Mouse (Mus musculus) neural tube, embryonic 12.5 days (tissue): ENCODE data around the gene Rtl6. TPM values are rescaled to one million over a fixed set of nuclear protein-coding genes. Genes with fewer than 3 reads are reported as not detected.

Experiments
- ATAC-seq: fragments of 200-750 bp; cut with Nextera tagmentation; 2 replicates; pipeline ENCODE4 v1.8.0; 2017; ENCODE audit warnings: low read depth, mild to moderate bottlenecking, moderate TSS enrichment, moderate library complexity; ENCODE audit not compliant: low FRiP score
- H3K27ac ChIP-seq: fragments of 300-500 bp; sonication (generic); 2 replicates; pipeline ENCODE4 v1.5.1; 2016
- H3K27me3 ChIP-seq: fragments of 300-500 bp; sonication (generic); replicated peaks from 2 replicates; pipeline ENCODE4 v1.6.1; 2016; ENCODE audit warnings: mild to moderate bottlenecking
- H3K36me3 ChIP-seq: fragments of 300-500 bp; sonication (generic); 2 replicates; pipeline ENCODE4 v1.6.1; 2016; ENCODE audit warnings: mild to moderate bottlenecking
- H3K4me1 ChIP-seq: fragments of 300-500 bp; sonication (generic); 2 replicates; pipeline ENCODE4 v1.6.1; 2016
- H3K4me2 ChIP-seq: fragments of 300-500 bp; sonication (generic); replicated peaks from 2 replicates; pipeline ENCODE4 v1.6.1; 2016; ENCODE audit warnings: mild to moderate bottlenecking
- H3K4me3 ChIP-seq: fragments of 300-500 bp; sonication (generic); 2 replicates; pipeline ENCODE4 v1.5.1; 2016
- H3K9ac ChIP-seq: fragments of 300-500 bp; sonication (generic); 2 replicates; pipeline ENCODE4 v1.6.1; 2016; ENCODE audit warnings: mild to moderate bottlenecking
- H3K9me3 ChIP-seq: fragments of 300-500 bp; sonication (generic); 2 replicates; pipeline ENCODE4 v1.6.1; 2016; ENCODE audit warnings: mild to moderate bottlenecking
- WGBS: fragments of 180-500 bp; shearing (Covaris S2); methylation state at CpG from one replicate; pipeline ENCODE4 v1.1.7; 2016; 5-methylcytosine and 5-hydroxymethylcytosine counted together
- polyA plus RNA-seq: library from polyadenylated mRNA; unstranded; fragments of >200 nt; fragmentation: Nextera tagmentation; extraction: Ambion mirVana; gene quantifications from 2 replicates; pipeline ENCODE4 v1.2.1, GENCODE M21; 2016

Gene Rtl6
- polyA plus RNA-seq, 1 experiment from 2014 or later, result 47.4 TPM

GRCm38 (mm10) chr15:84504895-84505294 lies 52.7 kb downstream of the Rtl6 start:
- Histone ChIP-seq H3K27me3 (no peaks in the 10 kb centered on the region), H3K27ac (no peak overlapping the region), H3K4me1 (peaks cover 18% of the 10 kb centered on the region; the same call in 1 of the 2 replicates), H3K36me3 (no peaks in the 10 kb centered on the region), H3K4me3 (no peak overlapping the region), H3K9me3 (no peaks in the 10 kb centered on the region), H3K9ac (no peak overlapping the region), H3K4me2 (no peak overlapping the region)
- no peak for ATAC-seq
- WGBS, result 10% methylated on average over 7 of the region's 7 CpGs

Other genes with a start within 250 kb of the Rtl6 start
- 1.4 and 1.7 TPM in 2 replicates for gene Parvg, start 233.8 kb downstream of the Rtl6 start, polyA plus RNA-seq
- gene Shisal1, start 110.7 kb downstream of the Rtl6 start, polyA plus RNA-seq, result 7.4 and 9.9 TPM in 2 replicates
- gene Prr5, start 111.8 kb upstream of the Rtl6 start, polyA plus RNA-seq, result 21.0 and 21.4 TPM in 2 replicates
- 2.6 and 4.3 TPM in 2 replicates for gene Arhgap8, start 162.2 kb upstream of the Rtl6 start, polyA plus RNA-seq